Mouse (Mus musculus) heart, postnatal 0 days (tissue): ENCODE results near the gene Gm49711.

Experiments
- CTCF ChIP-seq: IDR thresholded peaks from 2 replicates; pipeline ENCODE4 v1.5.1; 2016; ENCODE audit warnings: antibody characterized with exemption, control low read depth, low read depth
- EP300 ChIP-seq: IDR thresholded peaks from 2 replicates; pipeline ENCODE4 v1.6.1; 2016; ENCODE audit warnings: antibody characterized with exemption, low read depth

DNA sequence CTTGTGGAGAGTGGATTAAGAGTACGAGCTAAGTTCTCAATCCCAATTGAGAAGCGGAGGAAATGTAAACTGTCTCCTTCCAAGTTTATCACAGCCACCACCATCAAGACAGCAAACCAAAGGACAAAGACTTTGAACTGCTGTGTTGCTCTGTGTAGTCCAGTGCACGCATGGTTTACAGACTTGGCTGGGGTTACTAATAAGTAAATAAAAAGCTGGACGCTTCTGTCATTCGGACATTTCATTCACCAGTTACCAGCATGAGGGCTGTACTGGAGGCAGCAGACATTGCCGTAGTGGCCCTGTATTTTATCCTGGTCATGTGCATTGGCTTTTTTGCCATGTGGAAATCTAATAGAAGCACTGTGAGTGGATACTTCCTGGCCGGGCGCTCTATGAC lies 18.7 kb downstream of the Gm49711 start:
- no peak for TF ChIP-seq CTCF
- TF ChIP-seq EP300, result no peak
